Mouse (Mus musculus) macrophage (primary cell): ENCODE measurements around the gene A630089N07Rik. TPM values are rescaled to one million over a fixed set of nuclear protein-coding genes. Genes with fewer than 3 reads are reported as not detected.
"Not testable (repeated sequence)": the region's sequence is repeated elsewhere in the genome, so short reads cannot be mapped to it uniquely, and the experiment has no call there.

Source experiments
- H3K27ac ChIP-seq: fragments of 350-480 bp; formaldehyde crosslinking; 2 replicates; pipeline ENCODE4 v1.9.0; 2021
- H3K36me3 ChIP-seq: fragments of 350-480 bp; formaldehyde crosslinking; 2 replicates; pipeline ENCODE4 v1.9.0; 2021; ENCODE audit errors: inconsistent target
- H3K4me3 ChIP-seq: fragments of 350-480 bp; formaldehyde crosslinking; 2 replicates; pipeline ENCODE4 v1.9.0; 2021; ENCODE audit errors: inconsistent target
- H3K79me2 ChIP-seq: fragments of 350-480 bp; formaldehyde crosslinking; 2 replicates; pipeline ENCODE4 v1.9.0; 2021; ENCODE audit errors: inconsistent target
- WGBS: methylation state at CpG from one replicate; pipeline ENCODE4 v1.1.7; 2026; ENCODE audit warnings: inconsistent platforms; ENCODE audit not compliant: missing documents; 5-methylcytosine and 5-hydroxymethylcytosine counted together
- polyA plus RNA-seq: library from polyadenylated mRNA; stranded (reverse); fragments of 250-400 nt; gene quantifications from 3 replicates; pipeline ENCODE4 v1.2.4, GENCODE M21; 2018; ENCODE audit warnings: inconsistent platforms

A630089N07Rik gene
- polyA plus RNA-seq, 1 experiment from 2014 or later = 2.9 TPM

DNA sequence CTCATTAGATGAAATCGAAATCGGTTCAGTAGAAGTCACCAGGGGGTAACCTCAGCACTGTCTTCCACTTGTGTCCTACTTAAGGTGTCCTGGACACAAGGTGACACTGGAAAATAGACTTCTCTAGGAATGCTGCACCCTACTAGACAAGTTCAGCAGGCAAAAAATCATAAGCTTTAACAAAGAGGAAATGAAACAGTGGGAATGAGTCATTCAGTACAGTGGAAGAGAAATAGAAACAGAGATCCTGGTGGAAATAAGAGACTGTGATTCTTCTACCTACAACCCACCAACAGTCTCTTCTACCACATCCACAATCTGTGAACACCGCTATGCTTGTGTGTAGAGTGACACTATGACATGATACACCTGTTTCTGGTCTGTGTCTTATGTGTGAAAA, 89.8 kb downstream of the A630089N07Rik start:
- 84% methylated on average over 3 of the region's 3 CpGs for WGBS
- H3K36me3 ChIP-seq = not testable (repeated sequence)

DNA sequence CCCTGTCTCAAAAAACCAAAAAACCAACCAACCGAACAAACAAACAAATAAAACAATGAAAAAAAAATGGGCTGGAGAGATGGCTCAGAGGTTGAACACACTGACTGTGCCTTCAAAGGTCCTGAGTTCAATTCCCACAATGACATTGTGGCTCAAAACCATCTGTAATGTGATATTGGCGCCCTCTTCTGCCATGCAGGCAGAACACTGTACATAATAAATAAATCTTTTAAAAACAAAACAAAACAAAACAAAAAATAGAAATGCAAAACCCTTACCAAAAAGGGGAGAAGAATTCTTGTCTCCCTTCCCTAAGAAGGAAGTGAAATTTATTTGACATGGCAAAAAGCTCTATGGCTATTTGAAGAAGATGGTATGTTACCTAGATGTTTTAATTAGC, 90.7 kb downstream of the A630089N07Rik start:
- no peak overlapping the region for H3K27ac ChIP-seq
- H3K79me2 ChIP-seq = no peaks in the 10 kb centered on the region
- WGBS = 93% methylated on average over 2 of the region's 2 CpGs
- H3K36me3 ChIP-seq = no peaks in the 10 kb centered on the region
- no peak overlapping the region for H3K4me3 ChIP-seq

More for the DNA sequence above, 89.8 kb downstream of the A630089N07Rik start:
- not testable (repeated sequence) for H3K4me3 ChIP-seq, H3K79me2 ChIP-seq
- H3K27ac ChIP-seq = 0 out of 2 replicates have a peak overlapping the region, but pooled peaks have one; percentile 4

DNA sequence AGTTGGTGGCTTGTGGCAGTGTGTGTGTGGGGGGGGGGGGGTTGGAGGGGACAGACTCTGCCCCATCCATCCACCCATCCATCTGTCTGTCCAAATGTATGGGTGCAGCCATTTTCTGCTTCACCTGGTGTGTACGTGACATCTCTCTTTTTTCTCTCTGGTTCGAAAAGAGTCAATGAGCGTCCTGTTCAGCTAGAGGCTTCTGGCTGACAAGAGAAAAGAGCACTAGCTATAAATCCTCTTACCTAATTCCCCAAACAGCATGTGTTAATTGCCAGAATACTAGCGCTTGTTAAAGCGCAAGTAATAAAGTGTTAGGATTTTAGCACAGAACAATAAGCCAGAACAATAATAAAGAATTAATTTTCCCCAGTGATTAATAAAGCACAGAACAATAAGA, 97.7 kb downstream of the A630089N07Rik start:
- Histone ChIP-seq H3K27ac (no peak overlapping the region), H3K36me3 (no peaks in the 10 kb centered on the region), H3K79me2 (no peaks in the 10 kb centered on the region), H3K4me3 (no peak overlapping the region)
- 81% methylated on average over 2 of the region's 5 CpGs for WGBS

DNA sequence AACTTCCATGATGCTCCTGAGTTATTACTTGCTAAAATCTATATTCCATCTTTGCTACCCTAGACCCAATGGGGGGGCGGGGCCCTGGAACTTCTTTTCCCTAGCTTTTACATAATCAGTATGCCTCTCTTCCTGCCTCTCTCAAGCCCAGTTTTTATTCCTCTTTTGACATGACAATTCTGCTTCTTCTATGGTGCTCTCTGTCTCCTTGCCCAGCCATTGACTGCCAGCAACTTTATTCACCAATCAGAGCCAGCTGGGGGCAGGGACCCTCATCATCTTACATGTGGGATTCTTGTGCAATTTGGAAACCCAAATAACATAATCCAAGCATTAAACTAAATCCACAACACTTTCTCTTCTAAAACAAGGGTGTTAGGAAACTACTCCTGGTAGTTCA, 100.9 kb downstream of the A630089N07Rik start:
- H3K4me3 ChIP-seq = no peak overlapping the region
- no peak overlapping the region for H3K27ac ChIP-seq
- no peaks in the 10 kb centered on the region for H3K79me2 ChIP-seq
- H3K36me3 ChIP-seq = no peaks in the 10 kb centered on the region
- 83% methylated on average over 1 of the region's 1 CpGs for WGBS

DNA sequence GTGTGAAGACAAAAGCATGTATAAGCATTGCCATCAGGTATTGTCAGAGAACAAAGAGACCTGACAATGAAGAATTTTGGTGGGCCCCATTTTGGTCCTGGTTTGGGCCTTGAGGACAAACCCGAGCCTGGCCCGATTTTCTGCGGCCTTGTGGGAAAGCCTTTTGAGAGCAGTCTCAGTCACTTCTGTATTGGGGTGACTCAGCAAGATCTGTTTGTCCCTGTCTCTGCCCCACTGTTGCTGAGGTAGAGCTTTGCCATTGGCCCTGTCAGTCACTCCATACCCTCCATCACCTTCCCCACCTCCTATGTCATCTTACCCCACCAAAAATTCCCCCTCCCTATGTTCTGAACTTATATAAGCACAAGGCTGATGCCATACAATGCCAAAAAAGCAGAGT, 104.5 kb downstream of the A630089N07Rik start:
- no peak overlapping the region for H3K27ac ChIP-seq
- no peak overlapping the region for H3K4me3 ChIP-seq
- H3K36me3 ChIP-seq = no peaks in the 10 kb centered on the region
- 83% methylated on average over 3 of the region's 3 CpGs for WGBS
- no peaks in the 10 kb centered on the region for H3K79me2 ChIP-seq

DNA sequence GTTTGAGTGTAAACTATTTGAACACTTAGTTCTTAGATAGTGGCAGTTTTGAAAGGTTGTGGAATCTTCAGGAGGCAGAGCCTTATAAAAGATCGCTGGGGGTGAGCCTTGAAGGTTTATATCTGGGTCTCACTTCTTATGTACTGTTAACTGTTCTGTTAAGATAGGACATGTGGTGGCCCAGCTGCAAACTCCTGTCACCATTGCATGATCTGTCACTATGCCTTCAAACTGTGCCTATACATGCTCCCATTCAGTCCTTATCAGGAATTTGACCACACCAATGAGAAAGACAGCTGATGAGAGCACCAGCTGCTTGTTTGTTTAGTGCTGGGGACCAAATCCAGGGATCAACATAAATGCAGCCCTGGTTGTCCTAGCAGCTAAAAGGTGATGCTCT, 105.0 kb downstream of the A630089N07Rik start:
- Histone ChIP-seq H3K4me3 (no peak overlapping the region), H3K79me2 (no peaks in the 10 kb centered on the region), H3K36me3 (no peaks in the 10 kb centered on the region), H3K27ac (no peak overlapping the region)
- 75% methylated on average over 1 of the region's 1 CpGs for whole genome bisulfite sequencing

DNA sequence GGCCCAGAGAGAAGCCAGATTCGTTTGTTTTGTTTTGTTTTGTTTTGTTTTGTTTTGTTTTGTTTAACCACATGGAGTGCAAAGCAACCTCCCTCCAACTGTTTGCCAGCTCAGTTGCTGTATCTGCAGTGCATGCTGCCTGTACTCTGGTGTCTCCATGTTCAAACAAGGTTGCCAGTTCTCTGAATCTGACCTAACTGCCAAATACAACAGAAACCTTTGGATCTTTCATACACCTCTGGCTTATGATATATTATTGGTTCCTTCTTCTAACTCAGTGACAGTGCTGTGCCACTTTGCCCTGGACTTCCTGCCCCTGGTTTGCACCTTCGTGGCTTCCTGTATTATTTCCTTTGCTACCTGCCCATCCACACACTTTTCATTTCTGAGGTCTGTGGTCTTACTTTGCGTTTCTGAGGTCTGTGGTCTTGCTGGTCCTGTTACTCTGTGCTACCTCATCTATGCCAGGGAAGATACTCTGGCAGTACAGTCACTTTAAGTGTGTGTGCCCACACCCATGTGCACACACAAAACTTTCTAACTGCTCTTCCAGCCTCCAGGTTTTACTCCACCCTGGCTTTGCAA, 118.2 kb downstream of the A630089N07Rik start:
- 44% methylated on average over 3 of the region's 3 CpGs for WGBS
- Histone ChIP-seq H3K27ac (no peak overlapping the region), H3K36me3 (no peaks in the 10 kb centered on the region), H3K4me3 (no peak overlapping the region), H3K79me2 (peaks cover 28% of the 10 kb centered on the region)

DNA sequence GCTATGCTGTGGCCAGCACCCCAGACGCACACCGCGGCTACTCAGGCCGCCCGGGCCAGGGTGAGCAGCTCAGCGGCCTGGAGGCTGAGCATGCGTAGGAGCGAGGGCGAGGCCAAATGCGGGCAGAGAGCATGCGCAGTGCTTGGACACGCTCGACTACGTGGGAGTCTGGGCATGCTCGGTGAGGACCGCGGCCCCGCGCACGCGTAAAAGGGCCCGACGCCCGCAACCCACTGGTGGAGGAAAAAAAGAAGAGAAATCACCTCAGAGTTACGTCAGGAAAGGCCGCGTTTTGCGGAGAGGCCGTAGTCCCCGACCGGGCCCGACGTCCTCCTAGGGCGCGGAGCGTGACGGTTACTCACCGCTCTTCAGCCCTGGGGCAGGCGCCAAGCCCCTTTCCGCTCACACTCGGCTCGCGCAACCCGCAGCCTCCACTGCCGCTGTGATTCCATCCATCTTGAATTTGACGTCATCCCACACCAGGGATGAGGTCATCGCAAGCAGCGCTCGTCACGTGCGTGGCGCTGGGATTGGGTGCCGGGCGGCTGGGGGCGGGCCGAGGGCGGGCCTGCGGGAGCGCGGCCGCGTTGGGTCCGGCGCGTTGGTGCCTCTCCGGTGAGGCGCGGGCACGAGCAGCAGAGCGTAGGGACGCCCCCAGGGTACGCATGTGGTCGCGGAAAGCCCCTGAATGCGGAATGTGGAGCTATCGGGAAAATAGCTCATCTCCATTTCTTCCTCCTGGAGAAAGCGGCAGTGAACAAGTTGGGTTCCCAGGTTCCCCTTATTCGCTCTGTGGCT, 119.9 kb downstream of the A630089N07Rik start, which contains the start of the genes C2cd2 and Zbtb21:
Gene C2cd2, minus strand, starts transcription at position 448 of the 798 bp plus-strand sequence.
Gene Zbtb21, minus strand, starts transcription at position 472 of the 798 bp plus-strand sequence.
- peak within 1 kb of the TSS; percentile 75 for H3K4me3 ChIP-seq
- WGBS = under 1% methylated on average over 64 of the region's 78 CpGs
- H3K27ac ChIP-seq = peak within 1 kb of the TSS; percentile 94
- H3K79me2 ChIP-seq = peaks cover 45% of the 10 kb centered on the region
- H3K36me3 ChIP-seq = no peaks in the 10 kb centered on the region

DNA sequence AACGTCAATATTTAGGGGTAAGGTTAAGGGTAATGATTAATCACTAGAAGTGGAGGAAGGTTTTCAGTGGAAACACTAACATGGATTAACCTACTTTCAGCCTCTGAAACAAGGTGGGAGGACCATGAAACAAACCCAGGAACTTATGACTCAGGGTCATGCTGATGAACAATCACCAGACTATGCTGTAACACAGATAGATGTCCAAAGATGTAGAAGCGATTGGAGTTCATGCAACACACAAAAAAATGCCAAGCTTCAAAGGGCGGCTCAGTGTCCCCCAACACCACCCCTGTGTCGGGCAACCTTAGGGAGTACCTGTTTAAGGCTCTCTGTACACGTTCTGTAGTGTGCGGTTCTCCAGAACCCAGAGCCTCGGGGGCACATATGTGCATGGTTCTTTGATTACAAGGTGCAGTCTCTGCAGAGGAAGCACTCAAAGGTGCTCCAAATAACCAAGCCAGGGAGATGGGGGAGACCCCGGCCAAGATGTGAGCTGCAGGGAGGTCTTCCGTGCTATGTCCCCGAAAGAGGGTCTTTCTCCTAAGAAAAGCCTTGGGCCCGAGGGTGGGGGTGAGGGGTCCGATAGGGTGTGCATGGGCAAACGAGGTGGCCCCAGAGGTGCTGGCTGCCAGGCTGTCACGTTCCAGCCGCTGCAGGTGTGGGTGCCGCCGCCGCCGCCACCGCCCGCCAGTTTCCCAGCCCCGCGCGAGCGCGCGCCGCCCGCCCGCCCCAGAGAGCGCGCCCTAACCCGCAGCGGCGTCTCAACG, 120.7 kb downstream of the A630089N07Rik start:
- Histone ChIP-seq H3K79me2 (peaks cover 52% of the 10 kb centered on the region), H3K27ac (peak overlapping the region; percentile 94), H3K4me3 (peak overlapping the region; percentile 75), H3K36me3 (peaks cover 2% of the 10 kb centered on the region; the same call in 1 of the 2 replicates)
- 6% methylated on average over 36 of the region's 36 CpGs for whole genome bisulfite sequencing

DNA sequence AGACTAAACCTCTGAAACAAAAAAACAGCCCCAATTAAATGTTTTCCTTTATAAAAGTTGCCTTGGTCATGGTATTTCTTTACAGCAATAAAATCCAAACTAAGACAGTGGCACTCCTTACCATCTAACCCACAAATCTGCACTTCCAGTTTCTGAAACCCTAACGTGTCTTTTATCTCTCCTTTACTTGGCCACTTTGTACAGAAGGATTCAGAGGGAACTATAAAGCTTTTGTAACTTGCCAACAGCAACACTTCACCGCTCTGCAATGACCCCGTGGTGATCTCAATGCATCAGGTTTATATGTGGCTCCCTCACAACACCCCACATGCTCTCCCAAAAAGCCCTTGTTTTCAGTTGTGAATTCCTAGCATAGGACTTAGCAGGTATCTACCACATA, 121.9 kb downstream of the A630089N07Rik start:
- peaks cover 65% of the 10 kb centered on the region for H3K79me2 ChIP-seq
- H3K4me3 ChIP-seq = no peak overlapping the region
- H3K36me3 ChIP-seq = peaks cover 12% of the 10 kb centered on the region; the same call in 1 of the 2 replicates
- H3K27ac ChIP-seq = peak overlapping the region; percentile 94; the same call in 1 of the 2 replicates
- 100% methylated on average over 3 of the region's 3 CpGs for WGBS

DNA sequence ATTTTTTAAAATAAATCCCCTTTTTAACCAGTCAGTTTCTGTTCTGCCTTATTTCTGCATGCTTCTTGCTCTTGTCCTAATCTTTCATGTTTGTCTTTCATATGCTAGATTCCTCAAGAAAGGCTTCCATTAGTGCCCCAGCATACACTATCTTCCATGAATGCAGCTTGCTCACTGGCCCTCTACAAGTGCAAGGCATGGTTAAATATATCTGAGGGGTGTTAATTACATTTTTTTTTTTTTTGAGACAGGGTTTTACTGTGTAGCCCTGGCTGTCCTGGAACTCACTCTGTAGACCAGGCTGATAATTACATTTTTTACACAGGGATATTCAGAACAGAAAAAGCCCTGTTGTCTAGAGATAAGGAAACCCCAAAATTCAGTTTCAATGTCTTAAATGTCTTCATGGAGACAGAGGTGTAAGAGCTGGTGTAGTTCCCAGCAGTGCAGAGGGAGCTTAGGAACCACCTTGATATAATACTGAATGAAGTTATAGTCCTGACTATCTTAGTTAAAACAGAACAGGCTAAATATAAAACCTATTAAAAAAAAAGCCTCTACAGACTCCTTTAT, 123.8 kb downstream of the A630089N07Rik start:
- Histone ChIP-seq H3K79me2 (peaks cover 74% of the 10 kb centered on the region), H3K4me3 (no peak overlapping the region), H3K27ac (no peak overlapping the region), H3K36me3 (peaks cover 13% of the 10 kb centered on the region; the same call in 1 of the 2 replicates)

DNA sequence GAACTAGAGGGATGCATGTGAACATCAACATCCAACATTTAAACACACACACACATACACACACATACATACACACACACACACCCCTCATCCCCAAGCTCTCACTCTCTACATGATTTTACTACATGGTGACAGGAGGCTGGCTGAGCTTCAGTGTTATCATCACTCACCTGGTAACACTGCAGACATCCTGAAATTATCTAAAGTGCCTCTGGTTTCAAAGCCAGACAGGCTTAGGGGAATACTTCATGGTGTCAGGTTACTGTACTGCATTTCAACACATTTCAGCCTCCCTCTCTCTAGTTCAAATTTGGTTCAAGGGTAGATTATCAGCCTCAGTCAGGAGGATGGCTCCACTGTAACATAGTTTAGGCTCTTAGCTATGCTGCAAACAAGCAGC, 124.6 kb downstream of the A630089N07Rik start:
- H3K79me2 ChIP-seq = peaks cover 82% of the 10 kb centered on the region
- no peak overlapping the region for H3K27ac ChIP-seq
- H3K36me3 ChIP-seq = peaks cover 17% of the 10 kb centered on the region
- no peak overlapping the region for H3K4me3 ChIP-seq

DNA sequence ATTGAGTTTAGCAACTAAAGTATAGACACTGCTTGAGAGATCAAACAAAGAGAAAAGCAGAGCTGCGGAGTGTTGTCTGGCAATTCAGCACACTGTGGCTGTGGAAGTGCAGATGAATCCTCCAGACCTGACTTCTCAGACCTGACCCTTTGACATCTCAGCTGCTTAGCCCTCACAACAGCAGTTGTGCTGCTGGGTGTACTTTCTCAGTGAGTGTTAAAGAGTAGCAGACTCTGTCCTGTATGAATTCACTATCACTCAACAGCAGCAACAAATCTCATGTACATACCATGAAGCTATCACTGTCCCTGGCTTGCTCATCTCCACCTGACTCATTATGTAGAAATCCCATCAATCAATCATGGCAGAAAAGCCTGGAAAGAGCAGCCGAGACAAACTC, 126.2 kb downstream of the A630089N07Rik start:
- Histone ChIP-seq H3K79me2 (peaks cover 82% of the 10 kb centered on the region), H3K4me3 (no peak overlapping the region), H3K36me3 (peaks cover 34% of the 10 kb centered on the region), H3K27ac (no peak overlapping the region)
- 92% methylated on average over 2 of the region's 2 CpGs for WGBS

DNA sequence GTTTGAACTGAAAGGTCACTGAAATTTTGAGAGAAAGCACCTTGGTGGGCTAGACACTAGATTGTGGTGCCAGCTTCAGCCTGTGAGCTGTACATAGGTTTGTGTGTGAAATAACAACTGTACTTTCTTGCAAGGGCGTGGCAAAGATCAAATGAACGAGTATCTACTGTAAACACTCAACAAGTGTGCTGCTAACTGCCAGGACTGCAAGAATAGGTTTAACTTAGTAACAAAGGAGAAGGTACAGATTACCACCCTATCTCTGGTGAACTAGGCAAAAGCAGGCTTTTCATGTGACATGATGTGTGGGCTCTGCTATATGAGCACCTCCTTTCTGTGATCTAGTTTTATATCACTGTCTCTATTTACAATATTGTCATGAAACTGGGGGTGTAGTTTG, 128.9 kb downstream of the A630089N07Rik start:
- 93% methylated on average over 2 of the region's 2 CpGs for WGBS
- Histone ChIP-seq H3K36me3 (peaks cover 50% of the 10 kb centered on the region), H3K4me3 (no peak overlapping the region), H3K79me2 (peaks cover 55% of the 10 kb centered on the region), H3K27ac (peak overlapping the region; percentile 72)
